Mouse (Mus musculus) CH12F3 (cell line): ENCODE data around the gene Gm19345.

ENCODE experiments used
- in situ Hi-C: fragments of 300-500 bp; cut with MboI; formaldehyde crosslinking; loops from 2 replicates; pipeline ENCODE4 v1.14.3; 2020; ENCODE audit warnings: low sequenced_read_pairs

The Gm19345 gene

DNA sequence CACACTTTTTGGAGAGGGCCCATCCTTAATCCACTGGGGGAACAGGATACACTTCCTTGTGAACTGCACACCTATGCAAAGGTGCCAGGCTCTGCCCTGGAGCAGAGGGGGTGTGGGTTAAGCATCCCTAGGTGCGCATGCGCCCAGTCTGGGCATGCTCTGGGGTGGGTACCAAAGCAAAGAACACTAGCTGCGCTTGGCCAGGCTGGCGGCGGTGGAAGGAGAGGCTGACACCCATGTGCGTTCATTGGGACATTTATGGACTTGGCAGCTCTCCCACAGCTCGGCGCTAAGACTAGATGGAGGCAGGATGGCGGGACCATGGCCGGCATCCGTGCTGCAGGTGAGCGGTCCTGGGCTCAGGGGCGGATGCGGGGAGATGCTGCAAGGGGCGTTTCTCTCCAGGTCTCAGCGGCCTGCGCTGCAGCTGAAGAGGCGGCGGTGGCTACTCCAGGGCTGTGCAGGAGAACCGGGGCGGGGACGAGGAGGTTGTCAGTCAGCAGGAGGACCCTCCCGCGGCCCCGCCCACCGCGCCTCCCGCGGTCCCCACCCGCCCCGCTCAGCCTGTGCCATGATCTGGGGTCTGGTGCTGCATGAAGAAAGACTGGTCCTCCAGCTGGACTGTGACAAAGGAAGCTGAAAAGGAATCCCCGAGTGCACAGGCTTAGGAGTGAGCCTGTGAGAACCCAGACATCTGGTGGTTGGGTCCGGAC is at the start of gene Gm19345:
Gene Gm19345 (plus strand): TSS at position 146 of the 713 bp plus-strand sequence.
- in situ Hi-C loops: no loop called here

- in situ Hi-C loops: loop anchor here (5.0 kb wide), 2 partner anchors 39 to 69 kb away; no protein-coding TSS in a partner anchor
Observed at GRCm38 (mm10) chr7:19802995-19803394, 48.8 kb upstream of the Gm19345 start.

DNA sequence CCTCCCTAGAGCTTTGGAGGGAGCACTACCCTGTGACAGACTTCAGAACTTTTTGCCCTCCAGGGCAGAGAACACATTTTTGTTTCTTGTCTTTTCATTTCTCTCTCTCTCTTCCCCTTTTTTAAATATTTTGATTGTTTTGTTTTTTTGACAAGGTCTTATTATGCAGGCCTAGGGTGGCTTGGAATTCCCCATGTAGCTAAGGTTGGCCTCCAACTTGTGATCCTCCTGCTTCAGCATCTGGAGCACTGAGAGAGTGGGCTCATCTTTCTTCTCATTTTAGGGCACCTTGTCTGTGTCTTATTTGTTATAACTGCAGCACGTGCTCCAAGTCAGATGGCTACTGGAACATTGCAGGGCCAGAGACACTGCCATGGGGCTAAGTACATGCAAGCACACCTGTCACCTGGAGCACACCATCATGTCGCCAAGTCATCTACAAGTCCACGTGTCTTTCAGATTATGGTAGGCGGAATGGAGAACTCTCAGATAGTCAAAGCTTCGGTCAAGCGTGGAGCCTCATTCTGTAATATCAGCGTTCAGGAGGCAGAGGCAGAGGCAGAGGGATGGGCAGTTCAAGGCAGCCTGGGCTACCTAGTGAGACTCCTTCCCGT is 45.3 kb upstream of the Gm19345 start:
- in situ Hi-C loops: no loop called here

DNA sequence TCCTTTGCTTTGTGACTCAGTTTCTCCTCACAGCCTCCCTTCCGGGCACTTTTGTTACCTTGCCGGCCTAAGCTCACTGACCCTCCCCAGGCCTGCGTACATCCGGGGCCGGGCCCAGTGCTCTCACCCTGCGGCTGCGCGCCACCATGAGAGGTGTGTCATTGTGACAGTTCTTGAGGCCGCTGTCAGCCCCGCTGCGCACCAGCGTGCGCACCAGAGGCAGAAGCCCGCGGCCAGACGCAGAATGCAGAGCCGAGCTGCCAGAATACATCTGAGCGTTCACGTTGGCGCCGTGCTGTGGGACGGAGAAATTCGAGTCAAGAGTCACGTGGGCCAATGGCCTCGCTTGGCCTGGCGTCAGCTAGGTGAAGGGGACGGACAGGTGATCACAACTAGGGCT is 42.4 kb upstream of the Gm19345 start:
- in situ Hi-C loops: no loop called here

GRCm38 (mm10) chr7:19811114-19811513 is 40.7 kb upstream of the Gm19345 start:
- in situ Hi-C loops: no loop called here

DNA sequence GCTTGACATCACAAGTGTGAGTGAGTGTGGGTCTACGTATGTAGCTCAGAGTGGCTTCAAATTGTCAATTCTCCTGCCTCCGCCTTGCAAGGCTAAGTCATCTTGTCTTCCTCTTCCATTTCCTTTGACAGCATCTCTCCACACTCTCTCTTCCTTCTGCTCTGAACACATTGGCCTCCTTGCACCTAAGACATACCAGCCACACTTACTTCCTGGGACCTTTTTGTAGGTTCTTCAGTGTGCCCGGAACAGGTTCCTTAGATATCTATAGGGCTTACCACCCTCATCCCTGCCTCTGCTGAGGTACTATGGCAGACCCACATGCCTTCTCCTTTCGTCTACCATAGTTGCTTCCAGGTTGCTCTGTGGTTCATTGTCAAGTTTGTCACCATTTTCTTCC is 38.6 kb upstream of the Gm19345 start:
- in situ Hi-C loops: no loop called here

- in situ Hi-C loops: no loop called here
Observed at GRCm38 (mm10) chr7:19813579-19814122, 38.2 kb upstream of the Gm19345 start.

DNA sequence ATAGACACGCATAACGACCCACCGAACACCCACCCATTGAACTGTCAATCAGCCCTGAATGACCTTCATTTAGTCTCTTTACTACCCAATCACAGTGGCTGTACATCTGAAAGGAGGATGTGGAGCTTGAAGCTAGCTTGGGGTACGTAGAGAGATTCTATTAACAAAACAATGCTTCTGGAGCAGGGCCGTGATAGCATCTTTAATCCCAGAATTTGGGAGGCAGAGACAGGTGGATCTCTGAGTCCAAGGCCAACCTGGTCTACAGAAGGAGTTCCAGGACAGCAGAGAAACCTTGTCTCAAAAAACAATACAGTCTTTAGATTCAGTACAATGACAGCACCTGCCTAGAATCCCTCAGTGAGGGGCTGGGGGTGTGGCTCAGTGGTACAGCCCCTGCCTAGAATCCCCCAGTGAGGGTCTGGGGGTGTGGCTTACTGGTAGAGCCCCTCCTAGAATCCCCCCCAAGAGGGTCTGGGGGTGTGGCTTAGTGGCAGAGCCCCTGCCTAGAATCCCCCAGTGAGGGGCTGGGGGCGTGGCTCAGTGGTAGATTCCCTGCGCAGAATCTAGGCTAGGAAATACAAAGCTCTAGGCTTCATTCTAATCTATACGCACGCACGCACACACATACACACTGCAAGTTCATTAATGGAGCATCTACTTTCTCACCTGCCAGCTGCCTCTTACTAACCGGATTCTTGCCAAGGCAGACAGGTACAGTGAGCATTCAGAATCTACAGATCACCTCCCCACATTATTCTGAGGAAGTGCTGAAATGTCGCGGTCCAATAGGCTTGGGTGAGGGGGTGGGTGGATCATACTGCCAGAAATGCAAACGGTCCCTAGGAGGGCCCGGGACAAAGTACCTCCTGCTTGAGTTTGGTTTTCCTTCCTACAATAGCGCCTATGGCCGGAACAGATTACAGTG is 36.2 kb upstream of the Gm19345 start:
- in situ Hi-C loops: no loop called here

GRCm38 (mm10) chr7:19816224-19816771 is 35.5 kb upstream of the Gm19345 start:
- in situ Hi-C loops: no loop called here

DNA sequence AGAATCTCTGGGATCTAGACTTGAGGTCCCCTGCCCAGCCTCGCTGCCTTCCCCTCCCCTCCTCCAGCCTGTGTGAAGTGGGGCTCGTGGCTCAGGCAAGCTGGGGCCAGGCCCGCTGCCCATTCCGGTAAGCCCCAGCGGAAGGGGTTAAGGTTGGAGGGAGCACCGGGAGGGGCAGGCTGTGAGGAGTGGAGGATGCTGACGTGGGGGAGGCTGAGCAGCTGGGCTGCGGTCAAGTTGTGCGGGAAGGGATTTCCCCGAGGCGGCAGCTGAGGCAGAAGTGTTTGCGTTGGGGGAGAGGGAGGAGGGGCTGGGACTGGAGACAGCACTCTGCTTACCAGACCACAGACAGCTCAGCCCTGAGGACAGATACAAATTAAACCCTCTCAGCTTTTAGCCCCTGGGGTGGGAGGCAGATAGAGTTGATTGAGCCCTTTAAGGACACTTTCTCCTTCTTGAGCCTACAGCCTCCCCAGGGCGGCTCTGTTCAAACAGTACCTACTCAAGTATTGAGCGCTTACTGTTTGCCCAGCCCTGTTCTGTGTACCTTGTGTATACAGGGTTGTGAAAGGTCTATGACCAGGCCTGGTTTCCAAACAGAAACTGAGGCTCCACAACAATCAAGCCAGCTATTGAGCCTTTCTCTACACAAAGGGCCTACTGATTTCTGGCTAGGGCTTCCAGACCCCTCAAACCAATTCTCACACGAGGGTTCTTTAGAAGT is 34.3 kb upstream of the Gm19345 start:
- in situ Hi-C loops: no loop called here

- in situ Hi-C loops: no loop called here
Observed at GRCm38 (mm10) chr7:19818440-19818839, 33.4 kb upstream of the Gm19345 start.

DNA sequence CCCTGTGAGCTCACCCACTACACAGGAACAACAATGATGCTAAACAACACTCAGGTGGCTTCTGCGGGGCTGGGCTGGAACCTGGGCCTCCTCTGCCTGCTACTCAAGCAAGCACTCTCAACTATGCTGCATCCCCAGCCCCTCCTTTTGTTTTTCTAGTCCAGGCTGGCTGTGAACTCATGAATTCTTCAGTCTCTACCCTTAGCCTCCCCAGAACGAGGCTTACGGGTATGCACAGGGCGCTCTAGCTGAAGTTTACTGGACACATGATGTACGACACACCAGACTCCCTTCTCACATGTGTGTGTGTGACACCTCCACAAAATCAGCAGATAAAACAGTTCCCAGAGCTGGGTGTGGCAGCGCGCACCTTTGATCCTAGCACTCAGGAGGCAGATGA is 32.9 kb upstream of the Gm19345 start:
- in situ Hi-C loops: no loop called here

- in situ Hi-C loops: no loop called here
Observed at GRCm38 (mm10) chr7:19820347-19821048, 31.3 kb upstream of the Gm19345 start.

GRCm38 (mm10) chr7:19821633-19822032 is 30.2 kb upstream of the Gm19345 start:
- in situ Hi-C loops: no loop called here

GRCm38 (mm10) chr7:19822193-19822592 is 29.6 kb upstream of the Gm19345 start:
- in situ Hi-C loops: no loop called here

- in situ Hi-C loops: no loop called here
Observed at GRCm38 (mm10) chr7:19822604-19823058, 29.2 kb upstream of the Gm19345 start, which contains the start of gene Bcl3. TSS of gene Bcl3 (minus strand) at chr7:19822770.

DNA sequence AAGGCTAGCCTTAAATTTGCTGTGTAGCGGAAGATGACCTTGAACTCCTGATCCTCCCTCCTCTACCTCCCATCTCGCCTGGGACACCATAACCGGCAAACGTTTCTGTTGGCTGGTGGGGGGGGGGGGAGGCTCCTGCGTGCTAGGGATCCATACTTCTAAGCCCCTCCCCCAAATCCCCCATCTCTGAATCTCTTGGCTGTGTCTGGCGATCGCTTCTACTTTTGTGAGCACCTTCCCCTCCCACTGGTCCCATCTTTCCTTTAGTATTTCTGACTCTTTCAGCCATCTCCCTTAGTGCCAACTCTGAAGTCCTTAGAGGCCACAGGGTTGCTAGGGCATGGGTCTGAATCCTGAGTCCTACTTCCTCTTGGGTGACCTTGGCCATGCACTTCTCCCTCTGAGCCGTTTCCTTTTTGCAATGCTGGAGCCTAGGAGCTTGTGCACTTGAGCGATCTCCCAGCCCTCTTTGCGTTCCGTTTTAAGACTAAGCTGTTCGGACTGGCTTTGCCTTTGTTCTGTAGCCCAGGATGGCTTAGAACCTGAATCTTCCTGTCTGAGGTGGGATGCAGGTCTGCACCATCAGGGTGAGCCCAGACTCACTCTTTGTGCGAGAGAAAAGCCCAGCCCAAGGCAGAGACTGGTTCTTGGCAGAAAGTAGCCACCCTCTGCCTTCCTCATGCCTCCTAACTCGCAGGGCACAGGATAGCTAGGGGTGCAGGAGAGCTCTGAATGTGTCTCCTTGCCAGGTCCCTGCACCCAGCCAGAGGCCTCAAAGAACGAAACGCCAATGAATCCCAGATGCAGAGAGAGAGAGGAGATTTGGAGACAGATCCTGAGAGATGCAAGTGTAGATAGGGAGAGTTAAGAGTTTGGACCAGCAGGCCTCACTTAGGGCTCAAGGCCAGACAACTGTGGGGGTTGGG is 28.3 kb upstream of the Gm19345 start:
- in situ Hi-C loops: no loop called here

DNA sequence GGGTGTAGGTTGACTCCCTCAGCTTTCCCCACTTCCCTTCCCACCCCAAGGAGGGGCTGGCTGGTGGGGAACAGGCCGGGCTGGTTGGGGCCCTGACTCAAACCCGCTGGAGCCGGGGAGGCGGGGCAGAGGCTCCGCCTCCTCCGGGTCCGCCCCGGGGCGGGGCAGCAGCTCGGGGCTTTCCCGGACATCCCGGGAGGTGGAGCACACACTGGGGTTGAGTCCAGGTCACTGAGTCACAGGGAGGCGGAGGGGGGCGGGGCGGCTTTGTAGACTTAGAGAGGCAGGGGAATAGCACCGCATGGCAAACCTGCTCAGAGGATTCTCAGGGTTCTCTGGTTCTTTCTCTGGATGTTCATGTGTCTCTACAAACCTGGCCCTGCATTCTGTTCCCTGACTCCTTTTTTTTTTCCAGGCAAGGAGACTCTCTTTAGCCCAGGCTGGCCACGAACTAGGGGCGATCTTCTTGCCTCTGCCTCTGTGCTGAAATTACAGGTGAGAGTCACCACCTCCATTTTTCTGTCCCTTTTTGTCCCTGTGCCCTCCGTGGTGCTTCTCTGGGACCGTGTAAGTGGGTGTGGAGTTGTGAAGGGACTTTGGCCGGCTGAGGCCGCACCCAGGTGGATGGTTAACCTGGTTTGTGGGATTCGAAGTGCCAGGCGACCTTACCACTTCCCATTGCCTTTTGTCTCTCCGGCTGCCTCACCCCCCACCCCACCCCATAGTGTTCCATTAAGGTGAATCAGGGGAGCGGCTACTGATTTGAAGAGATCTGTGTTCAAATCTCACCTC is 27.4 kb upstream of the Gm19345 start:
- in situ Hi-C loops: no loop called here
